Mouse (Mus musculus): Measurements from ENCODE around the gene Bicd2. TPM values are rescaled to one million over a fixed set of nuclear protein-coding genes. Genes with fewer than 3 reads are reported as not detected.

The Bicd2 gene
- total RNA-seq (2014; fragmentation: Nextera tagmentation) (14.8 and 16.1 TPM in 2 replicates), total RNA-seq (2017) (18.3 and 26.2 TPM in 2 replicates)

DNA sequence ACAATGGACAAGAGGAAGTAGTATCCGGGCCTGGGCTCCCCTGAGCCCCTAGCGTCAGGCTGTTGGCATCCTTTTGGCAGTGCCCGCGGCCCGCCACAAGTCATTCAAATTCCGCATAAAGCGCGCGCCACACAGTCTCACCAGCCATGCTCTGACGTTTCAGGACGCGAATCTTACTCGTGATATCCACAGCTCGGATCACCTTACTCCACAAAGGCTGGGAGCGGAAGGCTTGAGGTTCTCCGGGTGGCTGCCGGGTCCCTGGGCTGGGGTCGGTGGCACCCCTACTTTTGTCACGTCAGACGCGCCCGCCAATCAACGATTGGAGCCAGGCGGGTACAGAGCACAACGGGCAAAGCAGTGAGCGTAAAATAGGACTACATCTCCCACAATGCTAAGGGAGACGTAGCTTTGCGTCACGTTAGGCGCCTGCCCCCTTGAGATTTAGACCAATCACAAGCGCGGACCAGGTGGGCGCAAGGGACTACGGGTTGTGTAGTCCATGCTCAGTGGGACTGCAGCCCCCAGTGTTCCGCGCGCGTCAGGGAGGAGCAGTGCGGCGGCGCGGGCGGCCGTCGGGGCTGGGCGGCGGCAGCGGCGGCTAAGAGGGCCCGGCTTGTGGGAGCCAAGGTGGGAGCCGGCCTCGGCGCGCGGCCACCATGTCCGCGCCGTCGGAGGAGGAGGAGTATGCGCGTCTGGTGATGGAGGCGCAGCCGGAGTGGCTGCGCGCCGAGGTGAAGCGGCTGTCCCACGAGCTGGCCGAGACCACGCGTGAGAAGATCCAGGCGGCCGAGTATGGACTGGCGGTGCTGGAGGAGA, at the start of gene Bicd2:
Gene Bicd2 (plus strand): TSS at position 574 of the 819 bp plus-strand sequence.
- ATAC-seq (replicated peaks; ENCODE audit: low FRiP score, low TSS enrichment, poor library complexity, severe bottlenecking), result peak; percentile 89

GRCm38 (mm10) chr13:49291949-49292348, 49.4 kb upstream of the Bicd2 start:
- no peak for ATAC-seq (replicated peaks; ENCODE audit: low FRiP score, low TSS enrichment, poor library complexity, severe bottlenecking)

GRCm38 (mm10) chr13:49294108-49294507, 47.3 kb upstream of the Bicd2 start:
- ATAC-seq (replicated peaks; ENCODE audit: low FRiP score, low TSS enrichment, poor library complexity, severe bottlenecking), result no peak

- no peak for ATAC-seq (replicated peaks; ENCODE audit: low FRiP score, low TSS enrichment, poor library complexity, severe bottlenecking)
Measured at GRCm38 (mm10) chr13:49296270-49296669, 45.1 kb upstream of the Bicd2 start.

DNA sequence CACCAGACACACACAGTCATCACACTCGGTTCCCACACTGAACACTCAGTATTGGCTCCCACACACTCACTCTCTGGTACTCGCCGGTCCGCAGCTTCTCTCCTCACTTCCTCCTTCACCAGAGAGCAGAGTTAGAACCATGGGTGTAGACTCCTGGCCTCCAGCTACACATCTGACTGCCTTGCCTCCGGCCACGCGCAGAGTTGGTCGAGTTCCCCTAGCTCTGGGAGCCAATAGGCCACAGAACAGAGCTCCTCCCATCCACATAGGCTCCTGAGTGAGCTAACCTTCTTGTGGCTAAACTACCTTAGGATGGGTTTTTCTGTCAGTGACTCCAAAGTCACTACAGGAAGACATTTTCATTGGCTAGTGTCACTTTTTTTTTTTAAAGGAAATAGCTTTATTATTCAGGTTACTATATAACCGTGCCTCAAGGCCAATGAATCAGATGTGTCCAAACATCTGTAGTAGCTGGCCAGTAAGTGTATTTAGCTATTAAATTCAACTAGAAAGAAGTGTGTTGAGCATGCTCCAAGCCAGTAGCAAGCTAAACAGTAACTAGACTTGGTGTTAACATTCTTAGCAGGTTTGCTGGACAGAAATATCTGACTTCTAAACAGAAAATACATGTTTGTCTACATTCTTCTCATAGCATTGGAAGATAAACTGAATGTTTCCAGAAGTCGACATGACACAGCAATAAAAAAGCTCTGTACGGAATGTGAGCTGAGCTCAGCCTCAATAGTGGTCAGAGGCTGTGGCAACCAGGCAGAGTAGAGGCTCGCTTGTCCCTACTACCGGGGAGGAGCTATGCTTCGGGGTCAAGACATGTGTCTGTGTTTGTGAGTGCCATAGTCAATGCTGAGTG, 42.6 kb upstream of the Bicd2 start:
- ATAC-seq (replicated peaks; ENCODE audit: low FRiP score, low TSS enrichment, poor library complexity, severe bottlenecking), result peak; percentile 70

DNA sequence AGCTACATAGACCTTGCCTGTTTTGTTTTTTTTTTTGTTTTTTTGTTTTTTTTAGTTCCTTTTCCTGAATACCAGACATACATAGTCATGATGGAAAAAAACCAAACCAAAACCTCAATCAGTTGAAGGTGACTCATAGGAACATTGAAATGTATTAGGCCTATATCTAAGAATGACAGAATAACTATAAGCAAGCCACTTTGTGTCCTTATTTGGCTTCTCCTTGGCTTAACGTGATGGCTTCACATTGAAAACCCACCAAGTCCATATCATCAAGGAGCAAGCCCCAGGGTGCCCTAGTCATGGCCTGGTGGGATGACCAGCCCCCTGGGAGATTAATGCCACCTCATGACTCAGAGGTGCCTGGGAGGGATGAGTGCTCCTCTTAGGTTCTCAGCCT, 40.6 kb upstream of the Bicd2 start:
- ATAC-seq (replicated peaks; ENCODE audit: low FRiP score, low TSS enrichment, poor library complexity, severe bottlenecking), result no peak

- peak; percentile 9; the same call in 1 of the 2 replicates for ATAC-seq (replicated peaks; ENCODE audit: low FRiP score, low TSS enrichment, poor library complexity, severe bottlenecking)
Measured at GRCm38 (mm10) chr13:49306771-49307310, 34.5 kb upstream of the Bicd2 start.

GRCm38 (mm10) chr13:49307311-49307969, 33.9 kb upstream of the Bicd2 start:
- peak; percentile 69 for ATAC-seq (replicated peaks; ENCODE audit: low FRiP score, low TSS enrichment, poor library complexity, severe bottlenecking)

GRCm38 (mm10) chr13:49308206-49308605, 33.2 kb upstream of the Bicd2 start:
- ATAC-seq (replicated peaks; ENCODE audit: low FRiP score, low TSS enrichment, poor library complexity, severe bottlenecking), result 0 out of 2 replicates have a peak, but pooled peaks have one; percentile 11

DNA sequence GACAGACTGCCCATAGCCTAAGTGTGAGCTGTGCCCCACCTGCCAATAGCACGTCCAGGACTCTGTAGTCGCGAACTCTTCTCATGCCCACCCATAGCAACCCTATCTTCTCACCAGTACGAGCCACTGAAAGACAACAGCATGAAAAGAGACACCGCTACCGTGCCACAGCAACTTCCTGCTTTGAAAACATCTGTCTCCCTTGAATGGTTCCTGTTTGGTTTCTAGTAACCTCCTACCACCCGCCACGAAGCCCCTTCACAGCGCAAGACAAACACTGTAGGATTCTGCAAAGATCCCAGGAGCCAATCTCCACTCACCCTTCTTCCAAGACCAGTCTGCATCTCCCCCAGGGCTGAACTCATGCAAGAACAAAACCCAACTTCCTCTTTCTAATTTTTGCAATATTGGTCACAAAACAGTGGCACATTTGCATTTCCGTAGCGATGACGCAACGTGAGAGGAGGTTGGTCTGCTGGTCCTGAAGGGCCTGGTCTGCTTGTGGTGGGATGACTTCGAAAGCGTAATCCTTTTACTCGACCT, 32.5 kb upstream of the Bicd2 start:
- ATAC-seq (replicated peaks; ENCODE audit: low FRiP score, low TSS enrichment, poor library complexity, severe bottlenecking), result peak; percentile 34

DNA sequence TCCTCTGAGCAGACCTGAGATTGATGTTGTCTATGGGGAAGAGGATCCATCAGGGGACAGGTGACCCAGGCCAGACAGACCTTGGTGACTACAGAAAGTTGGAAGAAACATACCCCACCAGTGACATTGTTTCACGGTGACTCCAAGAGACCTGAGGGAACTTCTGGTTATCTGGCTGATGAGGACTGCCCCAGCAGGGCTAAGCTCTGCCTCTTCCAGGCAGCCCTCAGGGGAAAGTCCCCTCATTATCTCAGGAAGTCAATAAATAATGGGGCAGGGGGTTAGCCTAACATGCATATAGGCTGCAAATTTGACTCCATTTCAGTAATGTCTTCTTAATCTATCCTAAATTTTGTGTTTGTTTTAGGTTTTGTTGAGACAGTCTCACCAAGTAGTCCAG, 31.9 kb upstream of the Bicd2 start:
- ATAC-seq (replicated peaks; ENCODE audit: low FRiP score, low TSS enrichment, poor library complexity, severe bottlenecking), result no peak

- no peak for ATAC-seq (replicated peaks; ENCODE audit: low FRiP score, low TSS enrichment, poor library complexity, severe bottlenecking)
Measured at GRCm38 (mm10) chr13:49311642-49312041, 29.7 kb upstream of the Bicd2 start.

DNA sequence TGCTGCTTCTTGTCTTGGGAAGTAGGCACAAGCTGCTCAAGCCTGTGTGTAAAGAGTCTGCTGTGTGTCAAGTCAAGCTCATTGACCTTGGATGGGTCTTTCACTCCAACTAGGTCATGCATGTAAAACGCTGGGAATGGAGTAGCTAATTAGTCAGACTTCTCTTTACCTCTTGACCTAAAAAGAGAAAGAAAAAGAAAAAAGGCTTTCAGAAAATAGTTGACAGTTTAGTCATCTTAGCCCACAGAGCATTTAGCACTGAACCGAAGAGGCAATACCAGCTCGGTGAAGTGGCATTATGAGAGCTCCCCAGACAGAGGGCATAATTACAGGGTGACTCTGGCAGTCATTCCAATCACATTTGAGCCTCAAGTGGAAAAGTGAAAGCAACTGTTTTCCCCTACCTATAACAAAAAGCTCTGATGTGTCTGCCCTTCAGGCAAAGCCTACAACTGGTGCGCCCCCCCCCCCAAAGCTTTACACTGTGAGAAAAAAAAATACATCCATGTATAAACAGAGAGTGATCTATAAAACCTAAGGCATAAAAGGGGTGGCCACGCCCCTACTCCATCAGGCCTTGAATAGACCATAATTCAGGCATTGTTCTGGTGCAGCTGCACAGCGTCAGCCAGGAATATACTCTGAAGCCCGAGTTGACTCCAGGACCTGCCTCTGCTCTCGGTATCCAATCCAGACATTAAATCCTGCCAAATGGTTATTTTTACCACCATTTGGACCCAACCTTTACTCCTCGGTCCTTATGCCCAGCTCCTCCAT, 24.8 kb upstream of the Bicd2 start:
- no peak for ATAC-seq (replicated peaks; ENCODE audit: low FRiP score, low TSS enrichment, poor library complexity, severe bottlenecking)

- no peak for ATAC-seq (replicated peaks; ENCODE audit: low FRiP score, low TSS enrichment, poor library complexity, severe bottlenecking)
Measured at GRCm38 (mm10) chr13:49317508-49317907, 23.9 kb upstream of the Bicd2 start.

GRCm38 (mm10) chr13:49317914-49318313, 23.5 kb upstream of the Bicd2 start:
- no peak for ATAC-seq (replicated peaks; ENCODE audit: low FRiP score, low TSS enrichment, poor library complexity, severe bottlenecking)

- peak; percentile 25; the same call in 1 of the 2 replicates for ATAC-seq (replicated peaks; ENCODE audit: low FRiP score, low TSS enrichment, poor library complexity, severe bottlenecking)
Measured at GRCm38 (mm10) chr13:49320040-49320439, 21.3 kb upstream of the Bicd2 start, which contains the start of gene Fgd3. TSS of gene Fgd3 (minus strand) at chr13:49320311.

DNA sequence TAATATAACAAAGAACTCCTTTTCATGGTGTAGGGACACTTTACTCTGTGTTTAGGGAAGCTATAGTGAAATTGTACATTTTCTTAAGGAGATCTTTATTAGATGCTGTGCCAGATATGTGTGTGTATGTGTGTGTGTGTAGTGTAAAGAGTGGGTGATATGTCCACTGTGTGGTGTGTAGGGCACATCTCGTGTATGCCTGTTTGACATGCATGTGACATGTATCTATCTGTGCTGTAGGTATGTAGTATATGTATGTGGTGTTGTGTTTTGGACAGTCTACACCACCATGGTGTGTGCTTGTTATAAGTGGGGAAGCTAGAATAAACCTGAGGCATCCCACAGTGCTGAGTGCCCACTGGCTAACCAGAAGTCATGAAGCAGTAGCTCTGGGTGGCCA, 20.9 kb upstream of the Bicd2 start:
- no peak for ATAC-seq (replicated peaks; ENCODE audit: low FRiP score, low TSS enrichment, poor library complexity, severe bottlenecking)

GRCm38 (mm10) chr13:49321452-49321851, 19.9 kb upstream of the Bicd2 start:
- no peak for ATAC-seq (replicated peaks; ENCODE audit: low FRiP score, low TSS enrichment, poor library complexity, severe bottlenecking)

All from megakaryocyte-erythroid progenitor cell, adult 5-6 weeks (primary cell).